Mouse (Mus musculus): Measurements from ENCODE around the gene Rictor.
"Not testable (repeated sequence)": the region's sequence is repeated elsewhere in the genome, so short reads cannot be mapped to it uniquely, and the experiment has no call there.

Gene Rictor

GRCm38 (mm10) chr15:6733076-6733475 is 24.9 kb downstream of the Rictor start:
- DNase-seq (ENCODE audit: low spot score in 2 of 2): no peak

GRCm38 (mm10) chr15:6739180-6739579 is 31.0 kb downstream of the Rictor start:
- no peak for DNase-seq (ENCODE audit: low spot score in 2 of 2)

GRCm38 (mm10) chr15:6742337-6743025 is 34.3 kb downstream of the Rictor start:
- no peak for DNase-seq (ENCODE audit: low spot score in 2 of 2)

GRCm38 (mm10) chr15:6743723-6744122 is 35.5 kb downstream of the Rictor start:
- DNase-seq (ENCODE audit: low spot score in 2 of 2): no peak

GRCm38 (mm10) chr15:6746301-6746983 is 38.3 kb downstream of the Rictor start:
- not testable (repeated sequence) for DNase-seq (ENCODE audit: low spot score in 2 of 2)

GRCm38 (mm10) chr15:6747001-6747400 is 38.8 kb downstream of the Rictor start:
- DNase-seq (ENCODE audit: low spot score in 2 of 2): no peak

- DNase-seq (ENCODE audit: low spot score in 2 of 2): no peak
Measured at GRCm38 (mm10) chr15:6754400-6754799, 46.2 kb downstream of the Rictor start.

- no peak for DNase-seq (ENCODE audit: low spot score in 2 of 2)
Measured at GRCm38 (mm10) chr15:6772265-6772664, 64.1 kb downstream of the Rictor start.

- no peak for DNase-seq (ENCODE audit: low spot score in 2 of 2)
Measured at GRCm38 (mm10) chr15:6786212-6786611, 78.0 kb downstream of the Rictor start.

- DNase-seq (ENCODE audit: low spot score in 2 of 2): no peak
Measured at GRCm38 (mm10) chr15:6787236-6787635, 79.1 kb downstream of the Rictor start.

GRCm38 (mm10) chr15:6790011-6790410 is 81.8 kb downstream of the Rictor start:
- no peak for DNase-seq (ENCODE audit: low spot score in 2 of 2)

- no peak for DNase-seq (ENCODE audit: low spot score in 2 of 2)
Measured at GRCm38 (mm10) chr15:6791648-6792047, 83.5 kb downstream of the Rictor start.

GRCm38 (mm10) chr15:6792846-6793245 is 84.7 kb downstream of the Rictor start:
- no peak for DNase-seq (ENCODE audit: low spot score in 2 of 2)

GRCm38 (mm10) chr15:6801212-6801611 is 93.0 kb downstream of the Rictor start:
- DNase-seq (ENCODE audit: low spot score in 2 of 2): not testable (repeated sequence)

GRCm38 (mm10) chr15:6815807-6816206 is 107.6 kb downstream of the Rictor start:
- DNase-seq (ENCODE audit: low spot score in 2 of 2): no peak

GRCm38 (mm10) chr15:6840199-6840598 is 132.0 kb downstream of the Rictor start:
- no peak for DNase-seq (ENCODE audit: low spot score in 2 of 2)

GRCm38 (mm10) chr15:6849851-6850250 is 141.7 kb downstream of the Rictor start:
- DNase-seq (ENCODE audit: low spot score in 2 of 2): no peak

Measured in spleen, postnatal 10 days (tissue).